Mouse (Mus musculus) liver, postnatal 0 days (tissue): Measurements from ENCODE around the gene Ankle1.

Experiments used
- CTCF ChIP-seq: sonication (generic); IDR thresholded peaks from 2 replicates; pipeline ENCODE4 v1.5.1; 2016; ENCODE audit warnings: antibody characterized with exemption, low read depth
- EP300 ChIP-seq: IDR thresholded peaks from 2 replicates; pipeline ENCODE4 v1.6.1; 2016; ENCODE audit warnings: antibody characterized with exemption, low read depth, mild to moderate bottlenecking

DNA sequence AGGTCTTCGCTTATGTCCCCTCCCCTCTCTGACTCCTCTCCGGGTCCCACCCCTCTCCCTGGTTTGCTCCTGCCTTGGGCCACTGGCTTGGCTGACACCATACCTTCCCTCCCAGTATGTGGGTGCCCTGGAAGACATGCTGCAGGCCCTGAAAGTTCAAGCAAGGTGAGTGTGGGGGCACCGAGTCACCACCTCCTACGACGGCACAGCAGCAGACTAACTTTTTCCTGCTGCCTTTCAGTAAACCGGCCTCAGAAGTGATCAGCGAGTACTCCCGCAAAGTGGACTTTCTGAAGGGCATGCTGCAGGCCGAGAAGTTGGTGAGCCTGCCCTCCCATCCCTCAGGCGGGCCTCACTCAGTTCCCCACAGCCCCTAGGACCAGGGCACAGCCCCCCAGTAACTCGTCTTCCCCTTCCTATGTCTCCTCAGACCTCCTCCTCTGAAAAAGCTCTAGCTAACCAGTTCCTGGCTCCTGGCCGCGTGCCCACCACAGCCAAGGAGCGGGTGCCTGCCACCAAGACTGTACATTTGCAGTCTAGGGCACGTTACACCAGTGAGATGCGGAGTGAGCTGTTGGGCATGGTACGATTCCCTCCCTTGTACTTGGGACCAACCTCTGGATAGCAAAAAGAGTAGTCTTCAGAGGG lies 38.2 kb upstream of the Ankle1 start:
- TF ChIP-seq CTCF (no peak), EP300 (no peak)
